Mouse (Mus musculus) spleen, postnatal 4 days (tissue): ENCODE measurements around the gene Cpe.

Experiments
- DNase-seq, 2 experiments: peaks; one replicate each; pipeline ENCODE4 v3.0.0; 2022; ENCODE audit warnings: low spot score in 2 of 2

The Cpe gene

DNA sequence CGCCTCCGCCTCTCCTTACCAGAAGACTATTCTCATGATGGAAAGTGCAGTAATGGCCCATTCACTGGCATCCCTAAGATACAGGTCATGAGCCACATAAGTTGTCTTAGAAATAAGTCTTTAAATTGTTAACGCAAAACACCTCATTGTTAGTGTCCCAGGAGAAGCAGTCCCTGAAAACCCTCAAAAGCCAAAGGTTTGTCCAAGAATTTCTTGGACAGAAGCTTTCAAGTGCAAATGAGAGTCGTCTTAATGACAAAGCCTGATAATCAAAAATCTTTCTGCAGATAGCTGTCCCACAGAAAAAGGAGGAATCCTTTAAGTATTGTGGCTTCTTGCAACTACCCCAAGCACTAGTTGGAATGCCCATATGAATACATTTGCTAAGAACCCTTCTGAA is 60.7 kb downstream of the Cpe start:
- DNase-seq: no peak

DNA sequence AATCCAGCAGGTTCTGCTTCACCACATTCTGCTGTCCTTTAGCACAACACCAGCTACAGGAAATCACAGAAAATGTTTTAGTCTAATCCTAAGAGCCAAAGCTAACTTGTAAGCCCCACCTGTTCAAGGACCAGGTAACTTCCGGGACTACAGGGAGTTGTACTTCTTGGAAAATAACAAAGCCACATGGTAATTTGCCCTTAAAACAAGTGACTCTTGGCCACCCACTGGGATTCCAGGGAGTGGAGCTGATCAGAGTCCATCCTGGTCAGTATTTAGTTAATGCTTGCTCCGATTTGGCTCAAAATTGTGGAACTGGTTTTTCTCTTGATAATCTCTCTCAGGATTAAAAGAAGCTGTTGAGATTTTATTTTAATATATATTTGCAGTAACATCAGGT is 61.1 kb downstream of the Cpe start:
- no peak for DNase-seq

DNA sequence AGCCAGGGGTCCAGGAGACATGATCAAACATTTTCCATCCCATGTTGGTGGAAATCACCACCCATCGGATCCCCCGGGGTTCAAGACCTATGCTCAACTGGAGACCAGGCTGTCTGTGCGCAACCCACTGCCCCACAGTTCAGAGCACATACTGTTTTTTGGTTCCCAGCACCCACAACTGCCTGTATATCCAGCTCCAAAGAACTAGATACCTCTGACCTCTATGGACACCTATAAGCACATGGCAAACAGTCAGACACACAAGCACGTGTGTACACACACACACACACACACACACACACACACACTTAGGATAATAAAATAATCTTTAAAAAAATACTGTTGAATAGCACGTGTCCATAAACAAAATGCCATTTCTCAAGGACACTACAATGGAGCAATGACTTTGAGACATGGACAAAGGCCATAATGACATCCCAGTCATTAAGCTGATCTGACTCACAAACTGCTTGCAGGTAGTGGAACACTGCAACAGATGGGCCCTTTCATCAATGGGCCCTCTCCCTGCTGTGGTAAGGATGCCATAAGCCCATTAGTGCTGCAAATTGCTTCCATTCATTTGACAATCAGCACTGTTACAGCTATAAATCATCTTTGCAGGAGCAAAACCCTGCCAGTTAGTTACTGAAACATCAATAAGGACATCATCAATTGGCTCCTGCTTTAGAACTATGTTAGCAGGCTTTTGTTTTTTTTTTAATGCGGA is 63.7 kb downstream of the Cpe start:
- no peak for DNase-seq

DNA sequence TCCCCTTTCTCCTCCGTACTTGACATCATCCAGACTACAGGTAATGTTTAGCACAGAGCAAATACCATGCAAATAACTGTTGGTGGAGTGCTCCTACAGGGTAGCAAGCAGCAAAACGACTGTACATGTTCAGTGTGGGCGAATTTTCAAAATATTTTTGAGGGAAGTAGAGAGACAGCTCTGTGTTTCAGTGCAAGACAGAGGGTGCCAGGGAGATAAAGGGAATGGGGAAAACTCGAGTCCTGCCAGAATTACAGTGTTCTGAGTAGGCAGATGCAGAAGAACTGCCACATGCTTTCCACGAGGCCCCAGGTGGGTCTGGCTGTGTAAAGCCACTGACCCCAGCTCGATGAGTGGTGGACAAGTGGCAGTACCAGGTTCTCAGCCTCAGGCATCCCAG is 64.8 kb downstream of the Cpe start:
- DNase-seq: no peak

DNA sequence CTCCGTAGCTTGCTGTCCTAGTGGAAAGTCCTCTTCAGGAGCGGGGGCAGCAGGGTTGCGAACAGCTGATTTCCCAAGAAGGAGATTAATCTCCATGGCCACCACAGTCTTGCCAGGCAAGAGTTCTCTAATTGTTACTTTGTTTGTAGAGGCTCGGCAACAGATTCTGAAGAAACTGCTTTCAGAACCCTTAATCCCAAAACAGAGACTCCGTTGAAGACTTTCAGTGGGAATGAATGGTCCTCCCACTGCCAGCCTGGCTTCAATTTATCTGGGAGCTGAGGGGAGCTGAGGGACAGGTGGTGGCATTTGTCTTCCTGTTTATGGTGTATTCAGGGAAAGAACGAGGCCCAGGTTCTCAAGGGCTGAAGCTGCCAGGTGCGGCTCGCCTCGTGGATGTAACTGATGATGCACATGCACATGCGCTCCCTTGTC is 68.2 kb downstream of the Cpe start:
- no peak for DNase-seq

DNA sequence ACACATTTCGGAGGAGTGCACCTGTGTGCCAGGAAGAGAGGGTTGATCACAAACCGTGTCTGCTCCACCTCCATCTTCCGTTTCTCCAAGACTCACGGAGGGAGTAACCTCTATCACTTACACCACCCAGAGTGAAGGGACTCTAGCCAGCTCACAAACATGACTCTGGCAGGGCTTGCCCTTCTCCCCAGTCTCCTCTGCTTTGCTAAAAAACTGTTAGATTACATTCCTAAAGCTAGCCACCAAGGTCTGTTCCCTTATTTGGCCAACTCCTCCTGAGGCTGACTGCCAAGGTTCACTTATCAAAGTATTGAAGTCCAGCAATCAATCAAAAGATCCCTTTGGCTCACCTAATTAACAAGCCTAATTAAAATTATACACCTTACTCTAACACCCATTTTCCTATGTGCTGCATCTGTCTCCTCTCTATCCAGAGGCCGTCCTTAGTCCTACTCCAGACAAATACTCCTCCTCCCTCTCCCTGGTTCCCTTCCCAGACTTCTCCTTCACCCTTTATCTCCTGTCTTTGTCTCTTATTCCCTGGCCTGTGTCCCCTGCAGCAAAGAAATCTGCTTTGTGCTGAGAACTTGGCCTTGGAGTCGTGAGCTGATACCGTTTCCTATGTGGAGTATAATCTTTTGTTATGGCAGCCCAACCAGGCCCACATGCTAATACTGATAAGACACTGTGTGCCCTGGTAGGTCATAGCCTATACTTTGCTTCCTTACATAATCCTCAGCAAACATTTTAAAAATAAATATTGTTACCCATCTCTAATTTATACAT is 72.3 kb downstream of the Cpe start:
- no peak for DNase-seq

DNA sequence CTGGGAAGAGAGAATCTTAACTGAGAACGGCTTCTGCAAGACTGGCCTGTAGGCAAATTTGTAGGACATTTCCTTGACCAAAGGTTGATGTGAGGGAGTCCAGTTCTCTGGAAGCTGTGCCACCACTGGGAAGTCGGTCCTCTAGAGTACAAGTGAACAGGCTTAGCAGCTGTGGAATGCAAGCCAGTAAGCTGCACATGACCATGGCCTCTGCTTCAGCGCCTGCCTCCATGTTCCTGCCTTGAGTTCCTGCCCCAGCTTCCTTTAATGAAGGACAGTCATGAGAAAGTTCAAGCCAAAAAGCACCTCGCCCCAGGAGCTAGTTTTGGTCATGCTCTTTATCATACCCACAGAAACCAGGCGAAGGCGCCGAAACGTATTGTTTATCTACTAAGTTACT is 73.2 kb downstream of the Cpe start:
- DNase-seq: no peak

DNA sequence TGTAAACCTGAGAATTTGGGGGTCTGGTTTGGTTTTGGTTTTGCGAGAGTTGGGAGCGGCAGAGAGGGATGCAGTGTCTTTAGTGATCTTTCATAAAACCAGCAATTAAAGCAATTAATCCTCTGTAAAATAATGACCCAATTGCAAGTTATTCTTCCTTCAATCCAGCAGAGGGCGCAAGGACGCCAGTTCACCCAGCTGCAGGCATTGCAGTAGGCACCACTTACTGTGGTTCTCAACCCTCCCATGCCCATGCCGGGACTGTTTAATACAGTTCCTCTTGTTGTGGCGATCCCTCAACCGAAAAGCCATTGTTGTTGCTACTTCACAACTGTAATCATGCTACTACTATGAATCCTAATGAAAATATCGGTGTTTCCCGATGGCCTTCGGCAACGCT is 74.2 kb downstream of the Cpe start:
- peak in 1 of 2 experiments; percentile 68 for DNase-seq

DNA sequence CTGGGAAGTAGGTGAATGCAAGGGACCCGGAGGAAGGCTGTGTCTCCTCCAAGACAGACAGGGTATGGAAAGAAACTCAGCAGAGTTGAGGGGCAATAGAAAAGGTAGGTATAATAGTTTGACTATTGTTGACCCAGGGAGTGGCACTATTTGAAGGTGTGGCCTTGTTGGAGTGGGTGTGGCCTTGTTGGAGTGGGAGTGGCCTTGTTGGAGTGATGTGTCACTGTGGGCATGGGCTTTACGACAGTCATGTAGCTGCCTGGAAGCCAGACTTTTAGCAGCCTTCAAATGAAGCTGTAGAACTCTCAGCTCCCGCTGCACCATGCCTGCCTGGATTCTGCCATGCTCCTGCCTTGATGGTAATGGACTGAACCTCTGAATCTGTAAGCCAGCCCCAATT is 76.3 kb downstream of the Cpe start:
- DNase-seq: no peak

DNA sequence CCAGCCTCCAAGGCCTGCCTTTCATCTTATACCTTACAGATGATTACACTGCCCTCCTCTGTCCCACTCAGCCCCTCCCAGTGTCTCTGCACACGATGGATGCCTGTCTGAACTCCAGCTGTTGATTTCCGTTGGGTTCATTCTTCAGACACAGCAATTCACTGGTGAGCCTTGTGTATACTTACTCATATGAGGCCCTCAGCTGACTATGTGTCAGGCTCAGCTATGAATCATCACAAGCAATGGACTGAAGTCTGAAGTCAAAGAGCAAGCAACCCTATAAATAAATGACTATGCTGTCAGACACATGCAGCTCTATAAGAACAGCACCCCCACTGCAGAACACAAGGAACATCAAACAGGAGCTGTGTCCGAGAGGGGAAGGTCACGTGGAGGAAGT is 77.4 kb downstream of the Cpe start:
- no peak for DNase-seq

DNA sequence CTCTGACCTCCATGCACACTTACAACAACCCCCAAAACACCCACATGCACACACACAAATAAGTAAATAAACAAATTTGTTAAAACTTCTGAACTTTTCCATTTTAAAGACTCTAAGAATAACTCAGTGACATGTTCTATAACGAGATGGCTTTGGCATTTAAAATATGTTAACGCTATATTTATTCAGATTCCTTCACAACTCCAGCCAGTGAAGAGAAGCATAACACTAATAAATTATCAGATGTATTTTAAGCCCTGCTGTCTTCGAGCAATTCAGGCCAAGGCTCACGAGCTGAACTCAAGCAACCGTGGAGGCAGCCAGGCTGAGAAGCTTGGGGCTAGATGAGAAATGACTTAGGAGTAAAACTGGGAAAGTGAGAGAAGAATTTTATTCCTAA is 79.2 kb downstream of the Cpe start:
- no peak for DNase-seq

DNA sequence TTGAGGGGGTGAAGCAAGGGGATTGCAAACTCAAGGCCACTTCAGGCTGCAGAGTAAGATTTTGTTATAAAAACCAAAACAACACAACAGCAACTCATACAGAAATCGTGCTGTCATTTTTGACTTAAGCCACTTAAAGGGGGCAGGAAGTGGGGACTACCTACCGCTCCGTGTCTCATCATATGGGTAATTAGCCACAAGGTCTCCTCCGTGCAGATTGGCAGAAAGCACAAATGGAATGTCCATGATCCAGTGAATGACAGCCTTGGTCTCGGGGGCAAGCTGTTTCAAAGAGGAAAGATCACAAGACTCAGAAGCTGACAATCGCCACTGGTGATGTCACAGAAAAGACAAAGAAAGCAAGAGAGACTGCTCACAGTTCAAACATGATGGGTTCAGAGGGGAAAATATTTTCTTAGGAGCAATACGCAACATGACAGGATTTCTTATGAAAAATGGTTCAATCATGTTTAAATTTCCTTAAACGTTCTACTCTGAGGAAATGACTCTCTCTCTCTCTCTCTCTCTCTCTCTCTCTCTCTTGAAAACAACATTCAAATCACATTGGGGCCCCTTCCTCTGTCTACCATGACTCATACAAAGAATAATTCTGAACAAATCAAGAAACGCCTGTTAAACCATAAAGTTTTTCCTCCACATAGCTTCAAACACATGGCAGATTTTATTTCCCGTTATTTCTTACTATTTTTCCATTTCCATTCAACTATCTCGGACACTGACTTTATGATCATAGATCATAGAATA is 81.5 kb downstream of the Cpe start:
- no peak for DNase-seq

DNA sequence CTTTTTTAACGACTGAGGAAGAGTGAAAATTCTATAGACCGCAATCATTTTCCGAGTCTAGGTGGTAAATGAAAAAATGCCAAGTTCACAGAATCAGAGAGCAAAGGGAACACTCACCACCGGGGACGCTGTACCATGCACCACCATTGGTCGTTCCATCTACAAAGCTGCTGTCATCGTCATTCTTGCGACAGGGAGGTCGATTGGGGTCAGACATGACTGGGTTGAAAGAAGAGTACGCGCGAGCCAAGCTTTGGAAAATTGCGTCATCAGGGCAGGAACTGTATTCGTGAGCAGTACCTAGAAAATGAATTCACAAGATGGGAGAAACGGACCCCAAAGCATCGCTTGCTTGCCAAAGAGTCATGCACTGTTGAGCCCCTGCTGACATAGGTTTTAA is 83.9 kb downstream of the Cpe start:
- DNase-seq: no peak

DNA sequence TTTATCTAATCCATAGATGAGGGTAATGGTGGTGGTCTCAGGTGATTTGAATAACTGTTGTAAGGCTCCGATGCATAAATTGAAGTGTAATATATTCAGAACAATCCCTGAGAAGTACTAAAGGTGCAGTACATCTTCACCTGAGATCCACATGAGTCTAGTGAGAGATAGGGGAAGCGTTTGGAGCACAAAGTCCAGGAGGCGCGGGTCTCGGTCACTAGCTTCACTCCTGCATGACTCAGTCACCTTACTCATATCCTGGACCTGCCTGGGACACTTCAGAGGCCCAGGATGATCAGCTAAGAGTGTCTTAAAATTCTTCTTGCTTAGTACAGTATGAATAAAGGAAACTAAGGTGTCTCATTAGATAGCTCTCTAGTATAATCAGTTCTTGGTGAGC is 86.8 kb downstream of the Cpe start:
- no peak for DNase-seq

DNA sequence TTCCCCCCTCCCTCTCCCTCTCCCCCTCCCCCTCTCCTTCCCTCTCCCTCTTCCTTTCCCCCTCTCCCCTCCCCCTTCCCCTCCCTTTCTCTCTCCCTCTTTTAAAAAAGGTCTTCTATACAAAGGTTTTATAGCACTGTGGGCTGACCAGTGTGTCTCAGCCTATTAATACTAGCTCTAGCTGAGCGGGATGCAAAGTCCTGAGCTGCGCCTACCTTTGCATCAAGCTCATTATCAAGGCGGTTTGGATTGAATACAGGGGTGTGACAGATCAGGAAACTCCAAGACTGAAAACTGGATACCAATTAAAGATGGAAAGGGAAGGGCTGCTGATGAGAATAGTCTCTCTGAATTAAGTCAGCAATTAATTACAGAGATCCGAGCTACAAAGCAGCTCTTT is 94.6 kb downstream of the Cpe start:
- no peak for DNase-seq

DNA sequence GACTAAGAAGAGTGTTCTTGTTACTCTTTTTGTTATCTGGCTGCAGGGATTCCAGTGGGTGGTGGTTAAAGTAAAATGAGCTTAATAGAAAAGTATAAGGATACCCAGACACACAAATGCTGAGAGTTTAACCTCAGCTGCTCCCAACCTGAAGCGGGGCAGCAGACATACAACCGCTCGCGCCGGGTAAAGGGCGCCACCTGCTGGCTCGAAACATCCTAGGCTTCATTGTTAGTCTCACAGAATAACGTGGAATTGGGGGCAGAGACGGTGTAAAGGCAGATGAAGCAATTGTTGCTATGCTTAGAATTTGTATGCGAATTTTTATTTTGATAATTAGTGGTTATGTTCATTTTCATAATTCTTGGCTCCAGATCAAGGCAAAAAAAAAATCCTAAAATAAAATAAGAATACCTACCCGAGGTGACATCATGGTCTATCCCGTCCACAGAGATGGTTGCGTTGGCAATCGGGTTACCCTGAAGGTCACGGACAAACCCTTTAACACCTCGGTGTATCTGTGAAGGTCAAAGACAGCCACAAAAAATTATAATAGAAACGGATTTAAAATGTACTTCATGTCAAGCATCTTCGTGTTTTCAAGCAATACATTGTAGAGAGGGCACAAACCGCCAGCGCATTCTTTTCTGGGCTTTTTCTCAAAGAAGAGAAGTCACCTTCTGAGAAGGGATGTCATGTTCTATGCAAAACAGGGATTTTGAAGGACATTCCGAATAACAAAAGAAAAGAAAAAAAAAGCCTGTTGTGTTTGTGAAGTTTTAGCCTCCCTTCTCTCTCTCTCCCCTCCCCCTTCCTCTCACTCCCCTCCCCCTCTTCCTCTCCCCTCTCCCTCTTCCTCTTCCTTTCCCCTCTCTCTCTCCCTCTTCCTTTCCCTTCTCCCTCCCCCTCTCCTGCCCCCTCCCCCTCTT is 95.5 kb downstream of the Cpe start:
- DNase-seq: peak; percentile 33 to 73

DNA sequence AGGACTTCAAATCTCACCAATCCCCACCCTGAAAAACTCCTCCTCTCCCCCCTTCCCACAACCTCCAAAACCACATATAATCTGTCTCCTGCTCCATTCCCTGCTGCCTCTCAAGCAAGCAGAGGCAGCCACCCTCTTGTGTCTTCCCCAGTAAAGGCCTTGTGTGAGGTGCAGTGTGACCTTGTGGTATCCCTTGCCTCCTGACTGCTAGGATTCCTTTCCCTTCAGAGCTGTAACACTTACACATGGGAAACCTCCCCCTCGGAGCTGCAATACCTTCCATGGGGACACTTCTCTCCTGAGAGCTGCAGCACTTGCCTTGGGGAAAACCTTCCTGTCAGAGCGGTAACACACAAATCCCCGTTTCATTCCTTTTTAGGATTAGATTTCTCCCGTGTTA is 96.5 kb downstream of the Cpe start:
- no peak for DNase-seq

DNA sequence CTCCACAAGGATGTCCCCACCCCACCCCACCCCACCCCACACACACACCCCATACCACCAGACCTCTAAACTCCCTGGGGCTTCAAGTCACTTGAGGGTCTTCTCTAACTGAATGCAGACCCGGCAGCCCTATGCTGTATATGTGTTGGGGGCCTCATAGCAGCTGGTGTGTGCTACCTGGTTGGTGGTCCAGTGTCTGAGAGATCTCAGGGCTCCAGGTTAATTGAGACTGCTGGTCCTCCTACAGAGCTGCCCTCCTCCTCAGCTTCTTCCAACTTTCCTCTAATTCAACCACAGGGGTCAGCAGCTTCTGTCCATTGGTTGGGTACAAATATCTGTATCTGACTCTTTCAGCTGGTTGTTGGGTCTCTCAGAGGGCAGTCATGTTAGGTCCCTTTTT is 102.4 kb downstream of the Cpe start:
- no peak for DNase-seq

DNA sequence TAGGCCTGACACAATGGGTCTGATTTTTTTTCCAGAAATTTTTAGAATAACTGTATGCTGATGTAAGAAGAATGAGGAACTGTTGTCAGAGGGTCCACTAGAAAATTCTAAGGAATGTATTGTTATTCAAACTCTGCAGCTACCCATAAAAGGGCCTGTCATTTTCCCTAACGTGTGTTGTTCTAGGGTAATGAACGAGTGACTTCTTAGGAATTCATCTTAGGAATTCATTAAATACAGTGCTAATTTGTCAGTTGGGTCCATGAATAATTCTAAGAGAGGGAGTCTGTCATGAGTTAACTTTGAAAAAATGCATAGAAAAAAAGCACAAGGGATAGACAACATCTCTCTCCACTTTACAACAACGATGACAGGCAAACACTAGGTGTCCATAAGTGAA is 110.0 kb downstream of the Cpe start:
- no peak for DNase-seq

DNA sequence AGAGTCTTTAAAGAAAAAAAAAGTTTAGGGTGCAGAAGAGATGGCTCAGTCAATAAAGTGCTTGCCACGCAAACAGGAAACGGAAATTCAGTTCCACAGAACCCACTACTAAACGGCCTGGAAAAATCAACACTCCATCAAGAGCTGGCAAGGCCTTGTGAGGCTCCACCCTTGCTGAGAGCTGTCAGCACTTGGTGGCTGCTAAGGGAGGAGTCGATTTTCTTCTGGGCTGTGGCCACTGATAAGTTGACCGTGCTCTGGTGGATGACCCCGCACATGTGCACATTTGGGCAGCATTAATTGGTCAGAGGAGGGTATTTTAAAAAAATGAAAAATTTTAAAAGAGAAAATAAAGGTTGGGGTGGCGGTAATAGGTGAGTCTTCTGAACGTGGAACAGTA is 114.6 kb downstream of the Cpe start:
- DNase-seq: no peak

DNA sequence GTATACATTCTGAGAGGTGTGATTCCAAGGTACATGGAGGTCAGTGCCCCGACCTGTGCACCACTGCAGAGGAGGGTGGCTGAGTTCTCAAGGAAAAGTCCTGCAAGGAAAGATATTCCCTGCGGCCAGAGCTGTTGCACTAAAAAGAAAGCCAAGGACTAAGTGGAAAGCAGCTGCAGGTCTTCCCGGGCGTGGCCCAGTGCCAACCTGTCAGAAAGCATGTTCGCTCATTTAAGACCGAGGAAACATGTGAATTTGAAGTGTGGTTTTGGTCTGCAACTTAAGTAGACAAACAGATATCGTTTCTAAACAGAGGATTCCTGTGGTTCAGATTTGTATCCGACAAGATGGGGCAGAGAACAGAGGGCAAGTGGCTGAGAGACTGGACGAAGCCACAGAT is 117.9 kb downstream of the Cpe start:
- DNase-seq: no peak
